Mouse (Mus musculus) lung, postnatal 25 days (tissue): ENCODE measurements around the gene H6pd.
"Not testable (repeated sequence)": the region's sequence is repeated elsewhere in the genome, so short reads cannot be mapped to it uniquely, and the experiment has no call there.

ENCODE experiments used
- DNase-seq: peaks from one replicate; pipeline ENCODE4 v3.0.0; 2022; ENCODE audit warnings: low spot score

Gene H6pd

GRCm38 (mm10) chr4:150008853-150009586 is at the start of gene H6pd:
Gene H6pd, minus strand, starts transcription at chr4:150009023.
- peak; percentile 93 for DNase-seq

GRCm38 (mm10) chr4:150057722-150058121 is 48.9 kb upstream of the H6pd start:
- DNase-seq, result no peak

GRCm38 (mm10) chr4:150056171-150056570 is 47.3 kb upstream of the H6pd start:
- DNase-seq, result no peak

GRCm38 (mm10) chr4:150052380-150052779 is 43.6 kb upstream of the H6pd start:
- DNase-seq, result no peak

- DNase-seq, result no peak
These were observed 42.7 kb upstream of the H6pd start for GRCm38 (mm10) chr4:150051514-150051913.

- DNase-seq, result no peak
These were observed 40.9 kb upstream of the H6pd start for GRCm38 (mm10) chr4:150049564-150050226.

- DNase-seq, result no peak
These were observed 40.3 kb upstream of the H6pd start for GRCm38 (mm10) chr4:150049157-150049513.

GRCm38 (mm10) chr4:150048478-150049156 is 39.8 kb upstream of the H6pd start:
- no peak for DNase-seq

GRCm38 (mm10) chr4:150048038-150048437 is 39.2 kb upstream of the H6pd start:
- peak; percentile 84 for DNase-seq

- DNase-seq, result no peak
These were observed 34.8 kb upstream of the H6pd start for GRCm38 (mm10) chr4:150043591-150043990.

GRCm38 (mm10) chr4:150041346-150042110 is 32.7 kb upstream of the H6pd start:
- no peak for DNase-seq

- DNase-seq, result not testable (repeated sequence)
These were observed 32.0 kb upstream of the H6pd start for GRCm38 (mm10) chr4:150040856-150041255.

- DNase-seq, result no peak
These were observed 31.3 kb upstream of the H6pd start for GRCm38 (mm10) chr4:150040003-150040581.

- DNase-seq, result no peak
These were observed 29.7 kb upstream of the H6pd start for GRCm38 (mm10) chr4:150038533-150038932.

GRCm38 (mm10) chr4:150036094-150036493 is 27.3 kb upstream of the H6pd start:
- DNase-seq, result no peak

- DNase-seq, result peak; percentile 85
These were observed 26.5 kb upstream of the H6pd start for GRCm38 (mm10) chr4:150035280-150035679.

- DNase-seq, result no peak
These were observed 24.4 kb upstream of the H6pd start for GRCm38 (mm10) chr4:150033261-150033671.

GRCm38 (mm10) chr4:150031234-150031890 is 22.5 kb upstream of the H6pd start:
- no peak for DNase-seq

GRCm38 (mm10) chr4:150030449-150031233 is 21.8 kb upstream of the H6pd start:
- DNase-seq, result no peak

GRCm38 (mm10) chr4:150029885-150030284 is 21.1 kb upstream of the H6pd start:
- no peak for DNase-seq

GRCm38 (mm10) chr4:150023518-150023917 is 14.7 kb upstream of the H6pd start:
- no peak for DNase-seq
